Mouse (Mus musculus): ENCODE data around the gene Rnf126.

- TF ChIP-seq GATA1 (IDR thresholded peaks at IDR 0.05; ENCODE audit: low read length) (no peak), TAL1 (IDR thresholded peaks at IDR 0.05; ENCODE audit: low read length) (no peak)
Measured at GRCm38 (mm10) chr10:79708668-79709067, 58.1 kb downstream of the Rnf126 start.

Data from erythroblast, embryonic 14.5 days (primary cell).